In genomic region chr3:139899213-139899612, GRCm38 (mm10) we compare ENCODE assay signal across 23 mouse cellular contexts.
A peak's percentile ranks its signal among the peaks of the same experiment; 100 is the strongest.
DNase-seq lines count a peak whose midpoint lies in the region; ATAC-seq and TF ChIP-seq lines count a peak whose summit lies in the region.
"Had no signal": no experiment of that assay in that cellular context is flagged by ENCODE, and none has a peak within 500 bp of the region (broad histone marks: within the 10 kb centered on the region; RNA-seq: fewer than 3 reads in every experiment).

No protein-coding gene starts in this region.

- H3K27ac ChIP-seq in embryonic facial prominence, embryonic 11.5 days (replicated peaks; ENCODE audit: low read depth, low read length): no peak overlapping the region
- no peak overlapping the region for H3K27ac ChIP-seq in embryonic facial prominence, embryonic 10.5 days (replicated peaks)
- 0 out of 2 replicates have a peak overlapping the region, but pooled peaks have one; percentile 11 for H3K27ac ChIP-seq in hindbrain, postnatal 0 days
- H3K27ac ChIP-seq in hindbrain, embryonic 14.5 days: no peak overlapping the region
- H3K27ac ChIP-seq in midbrain, postnatal 0 days (ENCODE audit: low read depth, low read length): no peak overlapping the region
- H3K27ac ChIP-seq in kidney, adult 2 months (ENCODE audit: insufficient read depth, low read depth, low read length): no peak overlapping the region
- H3K27ac ChIP-seq: embryonic facial prominence, embryonic 13.5 days; left cerebral cortex, adult 2 months; liver, embryonic 14.5 days; lung, embryonic 15.5 days had no signal

- no peak overlapping the region for H3K9ac ChIP-seq in embryonic facial prominence, embryonic 11.5 days (replicated peaks; ENCODE audit: low read length)
- no peak overlapping the region for H3K9ac ChIP-seq in hindbrain, postnatal 0 days (replicated peaks; ENCODE audit: low read length)
- no peak overlapping the region for H3K9ac ChIP-seq in hindbrain, embryonic 14.5 days
- no peak overlapping the region for H3K9ac ChIP-seq in midbrain, postnatal 0 days (replicated peaks; ENCODE audit: low read length, poor library complexity, severe bottlenecking)
- H3K9ac ChIP-seq: embryonic facial prominence, embryonic 13.5 days; liver, embryonic 14.5 days; lung, embryonic 15.5 days had no signal

- no peaks in the 10 kb centered on the region for H3K27me3 ChIP-seq in embryonic facial prominence, embryonic 11.5 days (ENCODE audit: control insufficient read depth, insufficient read depth, low read length)
- H3K27me3 ChIP-seq in embryonic facial prominence, embryonic 10.5 days (replicated peaks; ENCODE audit: low read depth, poor library complexity, severe bottlenecking): no peaks in the 10 kb centered on the region
- no peaks in the 10 kb centered on the region for H3K27me3 ChIP-seq in hindbrain, postnatal 0 days (ENCODE audit: insufficient read depth, low read length)
- H3K27me3 ChIP-seq in hindbrain, embryonic 14.5 days (ENCODE audit: control insufficient read depth, insufficient read depth, low read length): no peaks in the 10 kb centered on the region
- H3K27me3 ChIP-seq in midbrain, postnatal 0 days (ENCODE audit: insufficient read depth, low read length): no peaks in the 10 kb centered on the region
- no peaks in the 10 kb centered on the region for H3K27me3 ChIP-seq in kidney, adult 2 months (replicated peaks; ENCODE audit: control insufficient read depth, insufficient read depth, low read length)
- H3K27me3 ChIP-seq: embryonic facial prominence, embryonic 13.5 days; lung, embryonic 15.5 days; megakaryocyte, embryonic 14.5 days had no signal

- no peak overlapping the region for H3K4me2 ChIP-seq in embryonic facial prominence, embryonic 11.5 days (ENCODE audit: low read depth, low read length)
- 0 out of 2 replicates have a peak overlapping the region, but pooled peaks have one; percentile 1 for H3K4me2 ChIP-seq in hindbrain, postnatal 0 days (ENCODE audit: low read depth, low read length)
- H3K4me2 ChIP-seq in hindbrain, embryonic 14.5 days (replicated peaks): no peak overlapping the region
- no peak overlapping the region for H3K4me2 ChIP-seq in midbrain, postnatal 0 days (ENCODE audit: low read depth, low read length, poor library complexity, severe bottlenecking)
- H3K4me2 ChIP-seq: embryonic facial prominence, embryonic 13.5 days; lung, embryonic 15.5 days had no signal

- H3K4me1 ChIP-seq in embryonic facial prominence, embryonic 11.5 days (ENCODE audit: control insufficient read depth, insufficient read depth, low read length): no peaks in the 10 kb centered on the region
- H3K4me1 ChIP-seq in embryonic facial prominence, embryonic 10.5 days: peaks cover 6% of the 10 kb centered on the region; the same call in 1 of the 2 replicates
- no peaks in the 10 kb centered on the region for H3K4me1 ChIP-seq in hindbrain, postnatal 0 days (ENCODE audit: insufficient read depth, low read length)
- peaks cover 12% of the 10 kb centered on the region; the same call in 1 of the 2 replicates for H3K4me1 ChIP-seq in hindbrain, embryonic 14.5 days (replicated peaks; ENCODE audit: control insufficient read depth, insufficient read depth, low read length)
- no peaks in the 10 kb centered on the region for H3K4me1 ChIP-seq in midbrain, postnatal 0 days (ENCODE audit: insufficient read depth, low read length)
- no peaks in the 10 kb centered on the region for H3K4me1 ChIP-seq in kidney, adult 2 months (ENCODE audit: control insufficient read depth, insufficient read depth, low read length)
- H3K4me1 ChIP-seq: lung, embryonic 15.5 days; megakaryocyte, embryonic 14.5 days had no signal

- WGBS in embryonic facial prominence, embryonic 11.5 days: 28% methylated on average over 5 of the region's 5 CpGs
- 21% methylated on average over 5 of the region's 5 CpGs for WGBS in embryonic facial prominence, embryonic 10.5 days
- WGBS in hindbrain, postnatal 0 days: 8% methylated on average over 5 of the region's 5 CpGs
- WGBS in hindbrain, embryonic 14.5 days: 13% methylated on average over 5 of the region's 5 CpGs
- WGBS in midbrain, postnatal 0 days: 13% methylated on average over 5 of the region's 5 CpGs
- 52% methylated on average over 5 of the region's 5 CpGs for WGBS in kidney, adult 2 months

- peak; percentile 46 for DNase-seq in embryonic facial prominence, embryonic 11.5 days (ENCODE audit: low spot score)
- DNase-seq in embryonic facial prominence, embryonic 10.5 days (ENCODE audit: low spot score): no peak
- peak; percentile 46 for DNase-seq in hindbrain, postnatal 0 days (ENCODE audit: low spot score)
- no peak for DNase-seq in hindbrain, embryonic 14.5 days (ENCODE audit: low spot score)
- peak; percentile 16 for DNase-seq in retina, postnatal 1 day
- no peak for DNase-seq in retina, embryonic 14.5 days (ENCODE audit: low spot score)
- peak; percentile 64 for DNase-seq in midbrain, postnatal 0 days (ENCODE audit: low spot score)
- no peak for DNase-seq in kidney, adult 2 months
- DNase-seq: adrenal gland, postnatal 25 days; cerebellum, adult 11-12 months; cerebellum, postnatal 36 days; heart, postnatal 4 days; kidney, adult 11 months; lung, postnatal 36 days; right cerebral cortex, postnatal 25 days; spleen, adult 18-20 months had no signal

- no peak for TF ChIP-seq POLR2A in kidney, adult 2 months (IDR thresholded peaks at IDR 0.05; ENCODE audit: low read depth, low read length)

- no peak overlapping the region for H3K4me3 ChIP-seq in embryonic facial prominence, embryonic 11.5 days (ENCODE audit: low read depth, low read length)
- no peak overlapping the region for H3K4me3 ChIP-seq in embryonic facial prominence, embryonic 10.5 days
- no peak overlapping the region for H3K4me3 ChIP-seq in hindbrain, postnatal 0 days (ENCODE audit: low read length)
- no peak overlapping the region for H3K4me3 ChIP-seq in hindbrain, embryonic 14.5 days (replicated peaks; ENCODE audit: low read length)
- H3K4me3 ChIP-seq in midbrain, postnatal 0 days (ENCODE audit: low read depth, low read length): no peak overlapping the region
- no peak overlapping the region for H3K4me3 ChIP-seq in kidney, adult 2 months (ENCODE audit: insufficient read depth, low read depth, low read length)
- H3K4me3 ChIP-seq: embryonic facial prominence, embryonic 13.5 days; erythroblast, embryonic 14.5 days; left cerebral cortex, adult 2 months; lung, embryonic 15.5 days; megakaryocyte, embryonic 14.5 days; myocyte had no signal

- no peaks in the 10 kb centered on the region for H3K9me3 ChIP-seq in embryonic facial prominence, embryonic 11.5 days (replicated peaks; ENCODE audit: control insufficient read depth, low read length)
- H3K9me3 ChIP-seq in embryonic facial prominence, embryonic 10.5 days: no peaks in the 10 kb centered on the region
- H3K9me3 ChIP-seq in hindbrain, postnatal 0 days (ENCODE audit: low read length): no peaks in the 10 kb centered on the region
- no peaks in the 10 kb centered on the region for H3K9me3 ChIP-seq in hindbrain, embryonic 14.5 days (ENCODE audit: control insufficient read depth, low read length)
- no peaks in the 10 kb centered on the region for H3K9me3 ChIP-seq in midbrain, postnatal 0 days (ENCODE audit: low read length)
- H3K9me3 ChIP-seq: lung, embryonic 15.5 days had no signal

- no peak for ATAC-seq in embryonic facial prominence, embryonic 11.5 days (replicated peaks; ENCODE audit: insufficient number of reproducible peaks, low FRiP score, low TSS enrichment, low read depth)
- no peak for ATAC-seq in hindbrain, postnatal 0 days
- ATAC-seq in hindbrain, embryonic 14.5 days (ENCODE audit: low FRiP score): no peak; the same call in 1 of the 2 replicates
- ATAC-seq in midbrain, postnatal 0 days (ENCODE audit: low FRiP score): no peak

- H3K36me3 ChIP-seq in embryonic facial prominence, embryonic 11.5 days (replicated peaks; ENCODE audit: control insufficient read depth, insufficient read depth, low read depth, low read length): no peaks in the 10 kb centered on the region
- no peaks in the 10 kb centered on the region for H3K36me3 ChIP-seq in embryonic facial prominence, embryonic 10.5 days (replicated peaks)
- H3K36me3 ChIP-seq in hindbrain, postnatal 0 days (ENCODE audit: insufficient read depth, low read length): no peaks in the 10 kb centered on the region
- no peaks in the 10 kb centered on the region for H3K36me3 ChIP-seq in hindbrain, embryonic 14.5 days (replicated peaks; ENCODE audit: control insufficient read depth, insufficient read depth)
- H3K36me3 ChIP-seq in midbrain, postnatal 0 days (ENCODE audit: insufficient read depth, low read length): no peaks in the 10 kb centered on the region
- no peaks in the 10 kb centered on the region for H3K36me3 ChIP-seq in kidney, adult 2 months (ENCODE audit: control insufficient read depth, insufficient read depth, low read length)
- H3K36me3 ChIP-seq: embryonic facial prominence, embryonic 13.5 days; lung, embryonic 15.5 days had no signal

- no peak for TF ChIP-seq CTCF in hindbrain, postnatal 0 days (IDR thresholded peaks at IDR 0.05; ENCODE audit: low read depth)
- TF ChIP-seq CTCF in midbrain, postnatal 0 days (IDR thresholded peaks at IDR 0.05): no peak
- TF ChIP-seq CTCF in kidney, adult 2 months (conservative IDR thresholded peaks at IDR 0.05; ENCODE audit: insufficient read depth, insufficient read length, low read depth, low read length): no peak

Comparison
In these comparisons a context has a peak if more than half of its experiments do, and no peak if none do; other contexts are left out.
1. DNase-seq: peak in embryonic facial prominence, embryonic 11.5 days (single experiment), hindbrain, postnatal 0 days (single experiment), retina, postnatal 1 day (single experiment) and midbrain, postnatal 0 days (single experiment); none in embryonic facial prominence, embryonic 10.5 days (single experiment), hindbrain, embryonic 14.5 days (single experiment), retina, embryonic 14.5 days (single experiment) and kidney, adult 2 months (single experiment).